Mouse (Mus musculus) thymus, postnatal 25 days (tissue): ENCODE data around the gene Mms22l.
"Not testable (repeated sequence)": the region's sequence is repeated elsewhere in the genome, so short reads cannot be mapped to it uniquely, and the experiment has no call there.

ENCODE experiments used
- DNase-seq: peaks from one replicate; pipeline ENCODE4 v3.0.0; 2022

Mms22l gene

GRCm38 (mm10) chr4:24621422-24622187 lies 125.4 kb downstream of the Mms22l start:
- DNase-seq = no peak

- DNase-seq = no peak
Observed at GRCm38 (mm10) chr4:24625951-24626584, 129.8 kb downstream of the Mms22l start.

GRCm38 (mm10) chr4:24626686-24627085 lies 130.4 kb downstream of the Mms22l start:
- no peak for DNase-seq

- DNase-seq = no peak
Observed at GRCm38 (mm10) chr4:24627871-24628270, 131.6 kb downstream of the Mms22l start.

- DNase-seq = no peak
Observed at GRCm38 (mm10) chr4:24630430-24630829, 134.2 kb downstream of the Mms22l start.

GRCm38 (mm10) chr4:24631177-24631911 lies 135.1 kb downstream of the Mms22l start:
- DNase-seq = no peak

- no peak for DNase-seq
Observed at GRCm38 (mm10) chr4:24642306-24642705, 146.1 kb downstream of the Mms22l start.

GRCm38 (mm10) chr4:24644735-24645134 lies 148.5 kb downstream of the Mms22l start:
- DNase-seq = not testable (repeated sequence)
